Mouse (Mus musculus): Measurements from ENCODE around the gene Hunk. TPM values are rescaled to one million over a fixed set of nuclear protein-coding genes. Genes with fewer than 3 reads are reported as not detected.

Gene Hunk
- polyA plus RNA-seq, 1 experiment from 2014 or later = 17.9 TPM

Other genes starting within 250 kb of the Hunk start
- 25.7 and 28.2 TPM in 2 replicates for gene Tiam1, start 242.2 kb upstream of the Hunk start, polyA plus RNA-seq (2016; fragmentation: Nextera tagmentation; extraction: Ambion mirVana)
- 702 and 781 TPM in 2 replicates for gene Sod1, start 165.3 kb upstream of the Hunk start, polyA plus RNA-seq (2016; fragmentation: Nextera tagmentation; extraction: Ambion mirVana)
- gene Scaf4, start 101.5 kb upstream of the Hunk start, polyA plus RNA-seq (2016; fragmentation: Nextera tagmentation; extraction: Ambion mirVana) = 36.2 and 38.7 TPM in 2 replicates

All from hindbrain, embryonic 12.5 days (tissue).